Mouse (Mus musculus): Measurements from ENCODE around the gene Mks1. TPM values are rescaled to one million over a fixed set of nuclear protein-coding genes. Genes with fewer than 3 reads are reported as not detected.
"Not testable (repeated sequence)": the region's sequence is repeated elsewhere in the genome, so short reads cannot be mapped to it uniquely, and the experiment has no call there.

Mks1 gene
- polyA plus RNA-seq, 1 experiment from 2014 or later, result 14.6 TPM

- H3K9me3 ChIP-seq (ENCODE audit: control insufficient read depth, low read depth, low read length), result no peaks in the 10 kb centered on the region
- H3K4me2 ChIP-seq (replicated peaks; ENCODE audit: low read depth, low read length), result no peak overlapping the region
- H3K9ac ChIP-seq (replicated peaks; ENCODE audit: low read depth, low read length), result no peak overlapping the region
- no peak overlapping the region for H3K4me3 ChIP-seq (ENCODE audit: low read depth, low read length)
- WGBS, result 85% methylated on average over 11 of the region's 11 CpGs
- H3K27ac ChIP-seq (ENCODE audit: low read length), result no peak overlapping the region
- no peaks in the 10 kb centered on the region for H3K27me3 ChIP-seq (ENCODE audit: control insufficient read depth, insufficient read depth, low read length)
- H3K4me1 ChIP-seq (ENCODE audit: control insufficient read depth, insufficient read depth, low read length), result no peaks in the 10 kb centered on the region
- no peak for ATAC-seq (ENCODE audit: insufficient number of reproducible peaks, insufficient read depth, low FRiP score, low read depth)
- peaks cover 16% of the 10 kb centered on the region for H3K36me3 ChIP-seq (ENCODE audit: control insufficient read depth, insufficient read depth, low read length)
Measured at GRCm38 (mm10) chr11:87859273-87859672, 6.3 kb downstream of the Mks1 start.

- Histone ChIP-seq H3K4me3 (ENCODE audit: low read depth, low read length) (no peak overlapping the region), H3K27me3 (ENCODE audit: control insufficient read depth, insufficient read depth, low read length) (no peaks in the 10 kb centered on the region), H3K27ac (ENCODE audit: low read length) (no peak overlapping the region), H3K36me3 (ENCODE audit: control insufficient read depth, insufficient read depth, low read length) (peaks cover 16% of the 10 kb centered on the region), H3K9ac (replicated peaks; ENCODE audit: low read depth, low read length) (no peak overlapping the region), H3K4me2 (replicated peaks; ENCODE audit: low read depth, low read length) (no peak overlapping the region), H3K4me1 (ENCODE audit: control insufficient read depth, insufficient read depth, low read length) (no peaks in the 10 kb centered on the region), H3K9me3 (ENCODE audit: control insufficient read depth, low read depth, low read length) (no peaks in the 10 kb centered on the region)
- 84% methylated on average over 9 of the region's 9 CpGs for WGBS
- ATAC-seq (ENCODE audit: insufficient number of reproducible peaks, insufficient read depth, low FRiP score, low read depth), result no peak
Measured at GRCm38 (mm10) chr11:87860426-87860825, 7.4 kb downstream of the Mks1 start.

- peaks cover 11% of the 10 kb centered on the region for H3K36me3 ChIP-seq (ENCODE audit: control insufficient read depth, insufficient read depth, low read length)
- no peak overlapping the region for H3K9ac ChIP-seq (replicated peaks; ENCODE audit: low read depth, low read length)
- no peak overlapping the region for H3K4me3 ChIP-seq (ENCODE audit: low read depth, low read length)
- H3K4me1 ChIP-seq (ENCODE audit: control insufficient read depth, insufficient read depth, low read length), result no peaks in the 10 kb centered on the region
- WGBS, result 93% methylated on average over 13 of the region's 13 CpGs
- H3K9me3 ChIP-seq (ENCODE audit: control insufficient read depth, low read depth, low read length), result no peaks in the 10 kb centered on the region
- no peak for ATAC-seq (ENCODE audit: insufficient number of reproducible peaks, insufficient read depth, low FRiP score, low read depth)
- no peak overlapping the region for H3K27ac ChIP-seq (ENCODE audit: low read length)
- H3K4me2 ChIP-seq (replicated peaks; ENCODE audit: low read depth, low read length), result no peak overlapping the region
- H3K27me3 ChIP-seq (ENCODE audit: control insufficient read depth, insufficient read depth, low read length), result no peaks in the 10 kb centered on the region
Measured at GRCm38 (mm10) chr11:87862805-87863204, 9.8 kb downstream of the Mks1 start.

GRCm38 (mm10) chr11:87866891-87867290, 13.9 kb downstream of the Mks1 start:
- not testable (repeated sequence) for H3K27me3 ChIP-seq (ENCODE audit: control insufficient read depth, insufficient read depth, low read length); H3K4me3 ChIP-seq (ENCODE audit: low read depth, low read length); H3K9me3 ChIP-seq (ENCODE audit: control insufficient read depth, low read depth, low read length); ATAC-seq (ENCODE audit: insufficient number of reproducible peaks, insufficient read depth, low FRiP score, low read depth); H3K9ac ChIP-seq (replicated peaks; ENCODE audit: low read depth, low read length); H3K4me2 ChIP-seq (replicated peaks; ENCODE audit: low read depth, low read length); H3K4me1 ChIP-seq (ENCODE audit: control insufficient read depth, insufficient read depth, low read length); H3K27ac ChIP-seq (ENCODE audit: low read length)
- WGBS, result 88% methylated on average over 1 of the region's 2 CpGs
- peaks cover 11% of the 10 kb centered on the region for H3K36me3 ChIP-seq (ENCODE audit: control insufficient read depth, insufficient read depth, low read length)

- Histone ChIP-seq H3K4me1 (ENCODE audit: control insufficient read depth, insufficient read depth, low read length) (no peaks in the 10 kb centered on the region), H3K9ac (replicated peaks; ENCODE audit: low read depth, low read length) (no peak overlapping the region), H3K27ac (ENCODE audit: low read length) (no peak overlapping the region), H3K9me3 (ENCODE audit: control insufficient read depth, low read depth, low read length) (no peaks in the 10 kb centered on the region), H3K4me2 (replicated peaks; ENCODE audit: low read depth, low read length) (no peak overlapping the region), H3K36me3 (ENCODE audit: control insufficient read depth, insufficient read depth, low read length) (no peaks in the 10 kb centered on the region), H3K4me3 (ENCODE audit: low read depth, low read length) (no peak overlapping the region), H3K27me3 (ENCODE audit: control insufficient read depth, insufficient read depth, low read length) (no peaks in the 10 kb centered on the region)
- WGBS, result 67% methylated on average over 2 of the region's 2 CpGs
- ATAC-seq (ENCODE audit: insufficient number of reproducible peaks, insufficient read depth, low FRiP score, low read depth), result no peak
Measured at GRCm38 (mm10) chr11:87870096-87870495, 17.1 kb downstream of the Mks1 start.

GRCm38 (mm10) chr11:87871766-87872165, 18.8 kb downstream of the Mks1 start:
- Histone ChIP-seq H3K4me1 (ENCODE audit: control insufficient read depth, insufficient read depth, low read length) (no peaks in the 10 kb centered on the region), H3K4me3 (ENCODE audit: low read depth, low read length) (no peak overlapping the region), H3K9ac (replicated peaks; ENCODE audit: low read depth, low read length) (no peak overlapping the region), H3K27me3 (ENCODE audit: control insufficient read depth, insufficient read depth, low read length) (no peaks in the 10 kb centered on the region), H3K4me2 (replicated peaks; ENCODE audit: low read depth, low read length) (no peak overlapping the region), H3K27ac (ENCODE audit: low read length) (no peak overlapping the region), H3K9me3 (ENCODE audit: control insufficient read depth, low read depth, low read length) (no peaks in the 10 kb centered on the region), H3K36me3 (ENCODE audit: control insufficient read depth, insufficient read depth, low read length) (no peaks in the 10 kb centered on the region)
- ATAC-seq (ENCODE audit: insufficient number of reproducible peaks, insufficient read depth, low FRiP score, low read depth), result no peak
- WGBS, result 34% methylated on average over 8 of the region's 8 CpGs

GRCm38 (mm10) chr11:87875436-87875835, 22.4 kb downstream of the Mks1 start, which contains the start of gene Epx:
Epx (minus strand) TSS chr11:87875536.
- no peak within 1 kb of the TSS for H3K9ac ChIP-seq (replicated peaks; ENCODE audit: low read depth, low read length)
- WGBS, result 78% methylated on average over 6 of the region's 6 CpGs
- H3K27me3 ChIP-seq (ENCODE audit: control insufficient read depth, insufficient read depth, low read length), result no peaks in the 10 kb centered on the region
- no peaks in the 10 kb centered on the region for H3K36me3 ChIP-seq (ENCODE audit: control insufficient read depth, insufficient read depth, low read length)
- no peaks in the 10 kb centered on the region for H3K9me3 ChIP-seq (ENCODE audit: control insufficient read depth, low read depth, low read length)
- H3K4me2 ChIP-seq (replicated peaks; ENCODE audit: low read depth, low read length), result no peak within 1 kb of the TSS
- no peak within 1 kb of the TSS for H3K27ac ChIP-seq (ENCODE audit: low read length)
- no peak for ATAC-seq (ENCODE audit: insufficient number of reproducible peaks, insufficient read depth, low FRiP score, low read depth)
- no peaks in the 10 kb centered on the region for H3K4me1 ChIP-seq (ENCODE audit: control insufficient read depth, insufficient read depth, low read length)
- H3K4me3 ChIP-seq (ENCODE audit: low read depth, low read length), result no peak within 1 kb of the TSS

- no peak for ATAC-seq (ENCODE audit: insufficient number of reproducible peaks, insufficient read depth, low FRiP score, low read depth)
- no peaks in the 10 kb centered on the region for H3K9me3 ChIP-seq (ENCODE audit: control insufficient read depth, low read depth, low read length)
- no peaks in the 10 kb centered on the region for H3K36me3 ChIP-seq (ENCODE audit: control insufficient read depth, insufficient read depth, low read length)
- no peak overlapping the region for H3K4me2 ChIP-seq (replicated peaks; ENCODE audit: low read depth, low read length)
- no peak overlapping the region for H3K9ac ChIP-seq (replicated peaks; ENCODE audit: low read depth, low read length)
- H3K4me3 ChIP-seq (ENCODE audit: low read depth, low read length), result no peak overlapping the region
- WGBS, result 70% methylated on average over 9 of the region's 9 CpGs
- no peak overlapping the region for H3K27ac ChIP-seq (ENCODE audit: low read length)
- no peaks in the 10 kb centered on the region for H3K27me3 ChIP-seq (ENCODE audit: control insufficient read depth, insufficient read depth, low read length)
- H3K4me1 ChIP-seq (ENCODE audit: control insufficient read depth, insufficient read depth, low read length), result no peaks in the 10 kb centered on the region
Measured at GRCm38 (mm10) chr11:87879826-87880225, 26.8 kb downstream of the Mks1 start.

GRCm38 (mm10) chr11:87881714-87882113, 28.7 kb downstream of the Mks1 start:
- H3K4me2 ChIP-seq (replicated peaks; ENCODE audit: low read depth, low read length), result no peak overlapping the region
- ATAC-seq (ENCODE audit: insufficient number of reproducible peaks, insufficient read depth, low FRiP score, low read depth), result no peak
- H3K4me3 ChIP-seq (ENCODE audit: low read depth, low read length), result no peak overlapping the region
- no peaks in the 10 kb centered on the region for H3K36me3 ChIP-seq (ENCODE audit: control insufficient read depth, insufficient read depth, low read length)
- no peak overlapping the region for H3K27ac ChIP-seq (ENCODE audit: low read length)
- no peaks in the 10 kb centered on the region for H3K27me3 ChIP-seq (ENCODE audit: control insufficient read depth, insufficient read depth, low read length)
- no peaks in the 10 kb centered on the region for H3K4me1 ChIP-seq (ENCODE audit: control insufficient read depth, insufficient read depth, low read length)
- no peaks in the 10 kb centered on the region for H3K9me3 ChIP-seq (ENCODE audit: control insufficient read depth, low read depth, low read length)
- H3K9ac ChIP-seq (replicated peaks; ENCODE audit: low read depth, low read length), result no peak overlapping the region
- 67% methylated on average over 4 of the region's 4 CpGs for WGBS
